ENCODE assay signal across 10 mouse cellular contexts in the genomic region with DNA sequence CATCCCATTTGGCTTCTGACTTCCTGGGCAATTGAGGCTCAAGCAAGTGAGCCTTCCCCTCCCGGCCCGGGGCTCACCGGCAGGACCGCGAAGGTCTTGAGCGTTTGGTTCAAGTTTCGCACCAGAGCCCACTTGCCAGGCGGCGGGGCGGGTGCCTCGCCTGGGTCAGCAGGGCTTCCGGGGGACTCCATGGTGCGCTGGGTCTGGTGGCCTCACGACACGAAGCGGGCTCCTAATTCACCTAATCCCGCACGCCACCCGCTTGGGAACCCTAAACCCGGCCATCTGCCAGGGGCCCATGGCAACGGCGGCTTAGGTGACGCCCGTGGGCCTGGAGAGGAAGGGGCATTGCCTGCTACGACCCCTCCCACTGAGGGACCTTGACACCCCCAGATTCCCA. TPM values are rescaled to one million over a fixed set of nuclear protein-coding genes. Genes with fewer than 3 reads are reported as not detected.
DNase-seq lines count a peak whose midpoint lies in the region; ATAC-seq and TF ChIP-seq lines count a peak whose summit lies in the region.
"Had no signal": no experiment of that assay in that cellular context is flagged by ENCODE, and none has a peak within 500 bp of the region (broad histone marks: within the 10 kb centered on the region; RNA-seq: fewer than 3 reads in every experiment).

No protein-coding gene starts in this region.

- no peak for ATAC-seq in forebrain, embryonic 16.5 days
- peak; percentile 33; the same call in 1 of the 2 replicates for ATAC-seq in midbrain, embryonic 11.5 days (ENCODE audit: low FRiP score)

- no peak for DNase-seq in heart, embryonic 10.5 days (ENCODE audit: low spot score)
- no peak for DNase-seq in heart, adult 11 months
- DNase-seq in ES-E14 (ENCODE audit: low read depth, low spot score) (no peak), MN1 (ENCODE audit: low spot score) (no peak)
- peak; percentile 90 for DNase-seq in midbrain, embryonic 11.5 days (ENCODE audit: low spot score, missing footprints)
- no peak for DNase-seq in spleen, adult 12 weeks (ENCODE audit: low spot score)
- no peak for DNase-seq in left cerebral cortex, adult 9 months (ENCODE audit: low spot score in 2 of 2)
- DNase-seq: adrenal gland, postnatal 10 days; right cerebral cortex, postnatal 25 days had no signal

- H3K4me3 ChIP-seq in heart, embryonic 10.5 days: peak overlapping the region; percentile 47
- H3K4me3 ChIP-seq in ES-E14 (ENCODE audit: insufficient read depth in 1 of 2, low read depth in 1 of 2, low read length in 2 of 2, poor library complexity in 1 of 2, severe bottlenecking in 1 of 2): peak overlapping the region; percentile 58 to 60
- no peak overlapping the region for H3K4me3 ChIP-seq in forebrain, embryonic 16.5 days (replicated peaks; ENCODE audit: low read length)
- 0 out of 2 replicates have a peak overlapping the region, but pooled peaks have one; percentile 4 for H3K4me3 ChIP-seq in midbrain, embryonic 11.5 days (ENCODE audit: low read depth, low read length)

- H3K9ac ChIP-seq in ES-E14 (ENCODE audit: insufficient read depth, low read depth, low read length, poor library complexity, severe bottlenecking): peak overlapping the region; percentile 39; the same call in 1 of the 2 replicates
- 0 out of 2 replicates have a peak overlapping the region, but pooled peaks have one; percentile 25 for H3K9ac ChIP-seq in forebrain, embryonic 16.5 days (replicated peaks; ENCODE audit: low read depth, low read length)
- no peak overlapping the region; the same call in none of the 2 replicates for H3K9ac ChIP-seq in midbrain, embryonic 11.5 days (ENCODE audit: low read length)

- in situ Hi-C loops in ES-E14 (cut with MboI; ENCODE audit: low sequenced_read_pairs in 2 of 2, unreplicated experiment in 2 of 2): loop anchor here (5.0 to 10.0 kb wide), 2 partner anchors 129 to 366 kb away; no protein-coding TSS in a partner anchor

- peak overlapping the region; percentile 35 for H3K4me2 ChIP-seq in forebrain, embryonic 16.5 days (ENCODE audit: low read length)
- H3K4me2 ChIP-seq in midbrain, embryonic 11.5 days: peak overlapping the region; percentile 37

- H3K27me3 ChIP-seq in heart, embryonic 10.5 days (ENCODE audit: insufficient read depth, poor library complexity, severe bottlenecking): peaks cover 54% of the 10 kb centered on the region
- peaks cover 2% of the 10 kb centered on the region; the same call in 1 of the 2 replicates for H3K27me3 ChIP-seq in forebrain, embryonic 16.5 days (replicated peaks; ENCODE audit: control insufficient read depth, insufficient read depth, low read length)
- H3K27me3 ChIP-seq in midbrain, embryonic 11.5 days (ENCODE audit: control insufficient read depth, insufficient read depth, low read length): 0 out of 2 replicates have a peak, but pooled peaks cover 3% of the 10 kb centered on the region

- peaks cover 10% of the 10 kb centered on the region for H3K4me1 ChIP-seq in heart, embryonic 10.5 days
- H3K4me1 ChIP-seq in ES-E14 (ENCODE audit: control insufficient read depth in 2 of 2, insufficient read depth in 2 of 2, low read length in 2 of 2, poor library complexity in 1 of 2): no peaks in the 10 kb centered on the region; a peak in 1 of 4 replicates
- peaks cover 6% of the 10 kb centered on the region for H3K4me1 ChIP-seq in forebrain, embryonic 16.5 days (replicated peaks; ENCODE audit: control insufficient read depth, insufficient read depth, low read length)
- peaks cover 6% of the 10 kb centered on the region for H3K4me1 ChIP-seq in midbrain, embryonic 11.5 days (ENCODE audit: control insufficient read depth, insufficient read depth, low read length)

- no peaks in the 10 kb centered on the region for H3K36me3 ChIP-seq in heart, embryonic 10.5 days
- no peaks in the 10 kb centered on the region for H3K36me3 ChIP-seq in ES-E14 (ENCODE audit: control insufficient read depth, insufficient read depth, low read length, poor library complexity, severe bottlenecking)
- no peaks in the 10 kb centered on the region for H3K36me3 ChIP-seq in forebrain, embryonic 16.5 days (ENCODE audit: control insufficient read depth, insufficient read depth)
- H3K36me3 ChIP-seq in midbrain, embryonic 11.5 days (ENCODE audit: control insufficient read depth, insufficient read depth, low read length): no peaks in the 10 kb centered on the region

- H3K27ac ChIP-seq in heart, embryonic 10.5 days: peak overlapping the region; percentile 42; the same call in 1 of the 2 replicates
- H3K27ac ChIP-seq in ES-E14 (ENCODE audit: insufficient read depth, low read depth, low read length, poor library complexity, severe bottlenecking): no peak overlapping the region
- no peak overlapping the region for H3K27ac ChIP-seq in forebrain, embryonic 16.5 days (ENCODE audit: low read length)
- H3K27ac ChIP-seq in midbrain, embryonic 11.5 days (ENCODE audit: low read depth, low read length): no peak overlapping the region

- H3K9me3 ChIP-seq in heart, embryonic 10.5 days: no peaks in the 10 kb centered on the region
- no peaks in the 10 kb centered on the region for H3K9me3 ChIP-seq in ES-E14 (ENCODE audit: control insufficient read depth, insufficient read depth, low read depth, low read length)
- no peaks in the 10 kb centered on the region for H3K9me3 ChIP-seq in forebrain, embryonic 16.5 days (ENCODE audit: control insufficient read depth, low read length)
- no peaks in the 10 kb centered on the region for H3K9me3 ChIP-seq in midbrain, embryonic 11.5 days (ENCODE audit: control insufficient read depth, low read length)

- 1% methylated on average over 25 of the region's 25 CpGs for WGBS in heart, embryonic 10.5 days
- WGBS in forebrain, embryonic 16.5 days: 6% methylated on average over 25 of the region's 25 CpGs
- WGBS in midbrain, embryonic 11.5 days: 5% methylated on average over 25 of the region's 25 CpGs

TF ChIP-seq in ES-E14, 5 proteins besides CTCF, POLR2A, EP300 and RAD21:
- TF ChIP-seq MAFK (IDR thresholded peaks at IDR 0.05; ENCODE audit: insufficient read depth, low read depth, low read length) (no peak), ZC3H11A (IDR thresholded peaks at IDR 0.05; ENCODE audit: borderline replicate concordance, low read depth, low read length) (no peak), CHD2 (IDR thresholded peaks at IDR 0.05; ENCODE audit: low read depth, low read length) (no peak), HCFC1 (IDR thresholded peaks at IDR 0.05; ENCODE audit: borderline replicate concordance, insufficient read depth, low read length) (no peak)

RNA-seq across cellular contexts. Expression of a gene that starts 8.1 kb away (rescaled TPM):
- polyA plus RNA-seq in heart, embryonic 10.5 days (2016; fragmentation: Nextera tagmentation; extraction: Ambion mirVana): 16.4 and 17.3 TPM in 2 replicates
- 1.8 and 2.1 TPM in 2 replicates for total RNA-seq in ES-E14 (2012; rRNA removed)
- 17.9 and 18.1 TPM in 2 replicates for polyA plus RNA-seq in forebrain, embryonic 16.5 days (2015; fragmentation: Nextera tagmentation; extraction: Ambion mirVana)
- polyA plus RNA-seq in midbrain, embryonic 11.5 days (2014; fragmentation: Nextera tagmentation; extraction: Ambion mirVana): 10.1 and 11.1 TPM in 2 replicates

RNA-seq across cellular contexts. Expression of a gene that starts 34.1 kb away (rescaled TPM):
- polyA plus RNA-seq in heart, embryonic 10.5 days (2016; fragmentation: Nextera tagmentation; extraction: Ambion mirVana): 0.33 TPM in 2 replicates
- total RNA-seq in ES-E14 (2012; rRNA removed): 1.4 and 2.4 TPM in 2 replicates
- 0.66 and 0.84 TPM in 2 replicates for polyA plus RNA-seq in forebrain, embryonic 16.5 days (2015; fragmentation: Nextera tagmentation; extraction: Ambion mirVana)
- polyA plus RNA-seq in midbrain, embryonic 11.5 days (2014; fragmentation: Nextera tagmentation; extraction: Ambion mirVana): 0.18 and 0.23 TPM in 2 replicates
